Mouse (Mus musculus) erythroblast, embryonic 14.5 days (primary cell): ENCODE measurements around the gene Tnni1.

Experiments
- GATA1 ChIP-seq: IDR thresholded peaks from 2 replicates; pipeline ENCODE4 v1.6.1; 2012; ENCODE audit warnings: low read length, inconsistent platforms, mixed read lengths
- TAL1 ChIP-seq: IDR thresholded peaks from 3 replicates; pipeline ENCODE4 v1.6.1; 2012; ENCODE audit warnings: low read length, inconsistent platforms, mixed read lengths

DNA sequence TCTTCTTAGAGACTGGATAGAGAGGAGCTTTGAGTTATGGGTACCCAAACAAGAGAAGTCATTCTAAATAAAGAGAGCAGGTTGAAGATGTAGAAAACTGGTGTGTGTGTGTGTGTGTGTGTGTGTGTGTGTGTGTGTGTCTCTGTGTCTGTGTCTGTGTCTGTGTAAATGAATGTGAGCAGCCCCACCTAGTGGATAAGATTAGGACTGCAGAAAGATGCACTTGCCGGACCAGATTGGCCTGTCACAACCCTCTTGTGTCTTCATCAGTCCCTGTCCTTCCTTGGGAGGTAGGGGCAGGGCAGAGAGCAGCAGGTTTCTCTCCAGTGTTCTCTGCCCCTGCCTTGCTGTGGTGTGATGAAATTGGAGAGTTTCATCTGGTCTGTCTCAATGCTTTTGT lies 49.7 kb downstream of the Tnni1 start:
- TF ChIP-seq TAL1 (no peak), GATA1 (no peak)
